Mouse (Mus musculus) ES-Bruce4 (cell line): Measurements from ENCODE around the gene 3110082I17Rik. TPM values are rescaled to one million over a fixed set of nuclear protein-coding genes. Genes with fewer than 3 reads are reported as not detected.

Experiments
- H3K27ac ChIP-seq: 2 replicates; pipeline ENCODE4 v1.5.1; 2012; ENCODE audit warnings: low read length, inconsistent platforms; ENCODE audit not compliant: insufficient read depth
- H3K27me3 ChIP-seq: 2 replicates; pipeline ENCODE4 v1.6.1; 2012; ENCODE audit warnings: mild to moderate bottlenecking, low read length, inconsistent platforms; ENCODE audit not compliant: control insufficient read depth, poor library complexity, insufficient read depth, severe bottlenecking
- H3K36me3 ChIP-seq: 2 replicates; pipeline ENCODE4 v1.6.1; 2012; ENCODE audit warnings: inconsistent platforms, mild to moderate bottlenecking, low read length, moderate library complexity; ENCODE audit not compliant: control insufficient read depth, poor library complexity, insufficient read depth, severe bottlenecking
- H3K4me1 ChIP-seq: one replicate; pipeline ENCODE4 v1.8.1; 2011; ENCODE audit warnings: low read length; ENCODE audit not compliant: control insufficient read depth, insufficient read depth
- H3K4me3 ChIP-seq: 2 replicates; pipeline ENCODE4 v1.5.1; 2011; ENCODE audit warnings: low read depth, mild to moderate bottlenecking, low read length
- H3K9ac ChIP-seq: 2 replicates; pipeline ENCODE4 v1.6.1; 2012; ENCODE audit warnings: low read depth, mild to moderate bottlenecking, inconsistent platforms; ENCODE audit not compliant: poor library complexity, severe bottlenecking
- H3K9me3 ChIP-seq: replicated peaks from 2 replicates; pipeline ENCODE4 v1.6.1; 2012; ENCODE audit warnings: mild to moderate bottlenecking, low read length, inconsistent platforms; ENCODE audit not compliant: control insufficient read depth, poor library complexity, insufficient read depth, severe bottlenecking
- CTCF ChIP-seq: IDR thresholded peaks from one replicate; pipeline ENCODE4 v1.8.1; 2011; ENCODE audit warnings: low read depth, low read length
- EP300 ChIP-seq: IDR thresholded peaks from 2 replicates; pipeline ENCODE4 v1.6.1; 2011; ENCODE audit warnings: low read depth, low read length; ENCODE audit not compliant: insufficient read depth
- POLR2A ChIP-seq: IDR thresholded peaks from one replicate; pipeline ENCODE4 v1.8.1; 2011; ENCODE audit warnings: low read length; ENCODE audit not compliant: insufficient read depth
- polyA plus RNA-seq: library from polyadenylated mRNA; stranded (reverse); fragments of >200 nt; gene quantifications from 2 replicates; pipeline ENCODE4 v1.2.4, GENCODE M21; 2011; ENCODE audit warnings: low read depth; ENCODE audit not compliant: missing spikeins, insufficient read depth, insufficient read length

The 3110082I17Rik gene
- polyA plus RNA-seq, 1 experiment = 44.5 TPM

DNA sequence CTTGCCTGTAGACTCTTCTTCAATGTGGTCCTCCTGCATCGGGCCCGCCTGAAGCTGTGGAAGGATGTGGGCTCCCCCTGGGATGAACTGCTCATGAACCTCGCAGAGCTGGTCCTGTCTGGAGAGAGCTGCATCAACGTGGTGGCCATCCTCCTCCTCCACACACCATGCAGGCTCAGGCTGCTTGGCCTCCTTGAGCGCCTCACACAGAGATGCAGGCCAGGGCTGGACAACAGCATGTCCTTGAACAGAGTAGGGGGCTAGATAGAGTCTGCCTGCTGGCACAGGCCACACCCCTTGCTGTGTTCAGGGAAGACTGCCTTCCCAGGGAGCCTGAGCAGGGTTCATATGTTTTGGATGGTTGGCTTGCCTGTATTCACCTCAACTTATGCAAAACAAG, 45.3 kb downstream of the 3110082I17Rik start:
- TF ChIP-seq CTCF (no peak), EP300 (no peak), POLR2A (no peak)
- Histone ChIP-seq H3K27ac (no peak overlapping the region), H3K4me1 (no peaks in the 10 kb centered on the region), H3K9ac (no peak overlapping the region), H3K4me3 (no peak overlapping the region), H3K36me3 (no peaks in the 10 kb centered on the region), H3K27me3 (no peaks in the 10 kb centered on the region), H3K9me3 (no peaks in the 10 kb centered on the region)

DNA sequence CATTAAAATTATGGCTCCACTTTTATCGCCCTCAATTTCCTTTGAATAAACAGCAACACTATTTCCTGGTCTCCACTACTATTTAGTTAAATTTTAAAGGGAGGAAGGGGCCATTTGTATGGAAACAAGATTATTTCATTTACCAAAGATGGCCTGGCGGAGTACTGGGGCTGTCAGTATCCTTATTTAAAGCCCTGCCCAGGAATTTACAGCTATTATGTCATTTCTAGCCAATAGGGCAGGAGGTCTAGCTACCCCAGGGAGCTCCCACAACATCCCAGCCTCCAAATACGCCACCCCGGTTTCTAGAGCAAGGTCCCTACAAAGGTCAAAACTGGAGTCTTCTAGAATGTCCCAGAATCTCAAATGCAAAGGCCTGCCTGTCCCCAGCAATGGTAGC, 46.8 kb downstream of the 3110082I17Rik start:
- Histone ChIP-seq H3K9me3 (no peaks in the 10 kb centered on the region), H3K36me3 (no peaks in the 10 kb centered on the region), H3K27ac (no peak overlapping the region), H3K4me3 (no peak overlapping the region), H3K9ac (no peak overlapping the region), H3K27me3 (no peaks in the 10 kb centered on the region), H3K4me1 (no peaks in the 10 kb centered on the region)
- TF ChIP-seq CTCF (no peak), POLR2A (no peak), EP300 (no peak)

DNA sequence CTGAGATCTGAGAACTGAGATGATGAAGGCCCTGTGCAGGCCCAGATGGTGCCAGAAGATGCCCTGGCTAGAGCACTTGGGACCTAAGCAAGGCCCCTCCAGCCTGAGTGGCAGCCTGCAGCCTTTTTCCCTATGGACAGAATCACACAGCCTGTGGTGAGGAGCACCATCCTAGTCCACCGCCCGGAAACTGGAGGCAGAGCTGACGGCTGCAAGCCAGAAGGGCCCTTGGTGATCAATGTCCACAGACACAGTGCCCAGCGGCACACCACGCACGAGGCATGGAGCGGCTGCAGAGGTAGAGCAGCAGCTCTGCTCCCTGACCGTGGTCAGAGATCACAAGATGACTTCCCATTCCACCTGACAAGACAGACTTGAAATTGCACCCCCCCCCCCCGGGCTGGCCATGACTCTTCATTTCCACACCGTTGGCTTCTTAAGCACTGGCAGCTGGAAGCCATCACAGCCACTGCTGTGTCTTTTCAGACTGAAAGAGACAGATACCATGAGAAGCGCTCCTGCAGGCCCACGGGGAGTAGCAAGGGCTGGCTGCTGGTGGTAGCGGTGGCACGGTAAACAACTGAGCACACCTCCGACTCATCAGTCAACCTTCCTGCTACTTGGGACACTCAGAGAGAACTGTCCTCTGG, 48.5 kb downstream of the 3110082I17Rik start:
- TF ChIP-seq POLR2A = no peak
- TF ChIP-seq EP300 = no peak
- TF ChIP-seq CTCF = no peak
- no peaks in the 10 kb centered on the region for H3K4me1 ChIP-seq
- no peak overlapping the region for H3K9ac ChIP-seq
- H3K36me3 ChIP-seq = no peaks in the 10 kb centered on the region
- no peak overlapping the region for H3K4me3 ChIP-seq
- H3K27me3 ChIP-seq = no peaks in the 10 kb centered on the region
- H3K27ac ChIP-seq = no peak overlapping the region
- no peaks in the 10 kb centered on the region for H3K9me3 ChIP-seq

DNA sequence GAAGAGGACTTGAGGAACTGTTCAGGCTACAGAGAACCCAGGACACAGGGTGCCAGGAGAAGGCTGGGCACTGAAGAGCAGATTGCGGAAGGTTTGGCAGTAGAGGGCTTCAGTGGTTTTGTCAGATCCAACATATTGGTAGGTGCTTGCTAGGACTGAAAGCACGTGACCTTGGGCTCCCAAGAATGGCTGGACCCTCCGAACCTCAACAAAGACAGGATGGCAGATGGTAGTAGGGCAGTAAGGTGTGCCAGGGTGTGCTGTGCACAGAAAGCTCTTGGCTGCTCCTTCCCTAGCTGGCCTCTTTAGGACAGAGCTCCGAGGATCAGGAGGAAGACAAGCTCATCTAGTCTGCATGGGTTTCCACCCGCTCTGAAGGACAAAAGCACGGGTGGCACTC, 49.2 kb downstream of the 3110082I17Rik start:
- no peak for TF ChIP-seq CTCF
- TF ChIP-seq EP300 = no peak
- no peak for TF ChIP-seq POLR2A
- no peak overlapping the region for H3K9ac ChIP-seq
- no peaks in the 10 kb centered on the region for H3K36me3 ChIP-seq
- H3K9me3 ChIP-seq = no peaks in the 10 kb centered on the region
- no peaks in the 10 kb centered on the region for H3K27me3 ChIP-seq
- no peaks in the 10 kb centered on the region for H3K4me1 ChIP-seq
- H3K4me3 ChIP-seq = no peak overlapping the region
- no peak overlapping the region for H3K27ac ChIP-seq

DNA sequence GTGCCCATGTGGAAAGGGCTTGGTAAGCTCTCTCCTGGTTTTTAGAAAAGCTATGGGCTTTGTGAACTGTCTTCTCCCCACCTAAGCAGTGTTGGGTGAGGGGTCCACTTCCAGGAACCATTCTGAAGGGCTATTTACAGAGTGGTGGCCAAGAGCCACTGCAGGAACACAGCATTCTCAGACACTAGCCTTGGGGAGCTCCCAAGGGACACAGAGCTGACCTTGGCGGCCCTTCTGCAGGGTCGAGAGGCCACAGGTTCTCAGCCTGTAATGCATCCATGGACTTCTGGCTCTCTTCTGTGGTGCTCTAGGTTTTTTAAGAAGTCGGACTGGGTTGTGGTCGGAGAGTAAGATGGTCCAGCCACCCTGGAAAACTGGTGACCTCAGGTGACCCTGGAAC, 50.3 kb downstream of the 3110082I17Rik start:
- H3K27ac ChIP-seq = no peak overlapping the region
- no peaks in the 10 kb centered on the region for H3K36me3 ChIP-seq
- no peak overlapping the region for H3K9ac ChIP-seq
- H3K4me1 ChIP-seq = no peaks in the 10 kb centered on the region
- H3K27me3 ChIP-seq = no peaks in the 10 kb centered on the region
- H3K4me3 ChIP-seq = no peak overlapping the region
- H3K9me3 ChIP-seq = no peaks in the 10 kb centered on the region
- no peak for TF ChIP-seq CTCF
- TF ChIP-seq POLR2A = no peak
- no peak for TF ChIP-seq EP300

DNA sequence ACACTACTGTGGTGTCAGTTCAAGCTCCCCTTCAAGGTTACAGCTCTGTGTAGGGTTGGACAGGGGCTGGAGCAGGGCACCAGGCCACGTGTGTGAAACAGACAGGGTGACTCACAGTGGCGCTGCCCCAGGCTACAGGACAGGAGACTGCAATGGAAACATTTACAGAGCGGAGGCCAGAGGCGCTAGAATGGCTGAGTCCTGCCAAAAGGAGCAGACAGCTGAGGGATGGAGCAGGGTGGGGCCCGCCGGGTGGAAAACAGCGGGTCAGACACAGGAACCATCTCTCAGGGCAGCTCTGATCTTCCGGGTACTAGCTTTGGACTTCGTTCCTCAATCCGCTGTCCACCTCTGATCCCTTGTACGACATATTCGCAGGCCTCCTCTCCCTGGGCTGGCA, 50.9 kb downstream of the 3110082I17Rik start:
- H3K4me3 ChIP-seq = no peak overlapping the region
- no peak overlapping the region for H3K9ac ChIP-seq
- H3K27ac ChIP-seq = no peak overlapping the region
- no peaks in the 10 kb centered on the region for H3K4me1 ChIP-seq
- no peaks in the 10 kb centered on the region for H3K9me3 ChIP-seq
- no peaks in the 10 kb centered on the region for H3K27me3 ChIP-seq
- TF ChIP-seq POLR2A (no peak), CTCF (no peak), EP300 (no peak)
- H3K36me3 ChIP-seq = no peaks in the 10 kb centered on the region
